Mouse (Mus musculus) lung, postnatal 25 days (tissue): ENCODE results near the gene C2cd4c.

Source experiments
- DNase-seq: peaks from one replicate; pipeline ENCODE4 v3.0.0; 2022; ENCODE audit warnings: low spot score

C2cd4c gene

DNA sequence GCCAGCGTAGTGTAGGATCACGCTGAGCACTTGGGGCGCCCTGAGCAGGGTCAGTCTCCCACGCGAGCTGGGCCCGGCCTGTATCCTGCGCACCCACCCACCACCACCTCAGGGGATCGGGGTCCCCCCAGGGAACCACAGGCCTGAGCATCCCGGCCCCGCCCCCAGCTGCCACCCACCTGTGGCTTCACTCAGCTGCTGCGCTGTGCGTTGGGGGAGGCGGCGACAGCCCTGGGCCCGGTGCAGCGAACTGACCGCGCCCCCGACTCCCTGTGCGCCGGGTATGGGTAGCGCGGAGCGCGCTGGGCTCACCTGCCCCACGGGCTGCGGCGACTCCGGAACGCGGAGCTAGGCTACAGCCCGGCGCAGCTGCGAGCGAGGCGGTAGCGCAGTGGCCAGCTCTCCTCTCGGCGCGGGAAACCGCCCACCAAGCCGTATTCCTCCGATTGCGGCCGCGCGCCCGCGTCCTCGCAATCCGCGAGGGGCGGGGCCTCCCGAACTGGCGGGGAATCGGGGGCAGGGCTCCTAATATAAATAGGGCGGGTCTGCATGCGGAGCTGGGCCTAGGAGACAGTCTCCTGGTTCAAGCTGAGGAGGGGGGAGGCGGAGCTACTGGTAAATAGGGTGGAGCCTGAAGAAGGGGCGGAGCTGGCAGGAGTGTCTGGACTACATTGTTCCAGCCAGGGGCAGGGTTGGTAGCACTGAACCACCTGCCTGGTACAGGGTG lies at the start of gene C2cd4c:
Gene C2cd4c (minus strand): TSS at position 448 of the 727 bp plus-strand sequence.
- peak; percentile 50 for DNase-seq

DNA sequence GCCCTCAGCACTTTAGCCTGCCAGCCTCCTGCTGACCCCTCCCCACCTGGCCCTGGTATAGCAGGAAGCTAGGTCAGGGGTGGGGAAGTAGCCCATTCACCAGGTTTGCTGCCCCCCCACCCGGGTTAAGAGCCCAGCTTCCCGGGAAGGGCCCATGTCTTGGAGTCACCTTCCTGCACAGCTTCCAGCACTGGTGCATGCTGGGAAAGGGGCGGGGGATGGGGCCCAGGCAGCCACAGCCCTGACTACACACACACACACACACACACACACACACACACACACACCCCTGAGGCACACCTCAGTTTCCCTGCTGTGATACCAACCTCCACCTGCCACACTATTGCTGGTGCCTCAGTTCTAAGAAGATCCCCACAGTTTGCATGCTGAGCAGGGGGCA lies 48.0 kb upstream of the C2cd4c start:
- DNase-seq: no peak

DNA sequence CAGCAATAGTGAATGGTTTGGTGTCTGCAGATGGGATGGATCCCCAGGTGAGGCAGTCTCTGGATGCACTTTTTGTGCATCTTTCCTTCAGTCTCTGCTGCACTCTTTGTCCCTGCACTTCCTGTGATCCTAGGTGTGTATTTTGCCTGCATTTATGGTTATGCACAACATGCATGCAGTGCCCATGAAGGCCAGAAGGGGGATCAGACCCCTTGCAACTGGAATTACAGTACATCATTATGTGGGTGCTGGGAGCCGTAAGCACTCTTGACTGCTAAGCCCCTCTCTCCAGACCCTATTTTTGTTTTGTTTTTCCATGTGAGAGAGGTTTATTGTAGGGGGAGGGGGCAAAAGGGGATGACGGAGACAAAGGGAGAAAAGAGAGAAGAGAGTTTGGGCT lies 46.5 kb upstream of the C2cd4c start:
- no peak for DNase-seq

DNA sequence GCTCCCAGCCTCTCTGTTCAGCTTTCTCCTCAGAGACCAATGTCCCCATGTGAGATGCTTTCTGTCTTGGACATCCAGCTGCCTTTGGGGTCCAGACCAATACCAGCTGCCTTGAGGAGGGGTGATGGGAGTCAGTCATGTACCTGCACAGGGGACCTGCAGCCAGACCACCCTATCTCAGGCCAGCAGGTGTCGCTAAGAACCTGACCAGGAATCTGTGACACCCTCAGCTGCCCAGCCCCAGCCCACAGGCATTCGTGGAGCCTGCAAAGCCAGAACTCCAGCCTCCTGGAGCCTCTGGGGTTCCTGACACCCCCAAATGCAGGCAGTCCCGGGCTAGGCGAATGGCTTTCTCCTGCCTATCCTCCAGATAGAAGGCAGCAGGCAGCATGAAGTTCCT lies 45.0 kb upstream of the C2cd4c start:
- no peak for DNase-seq

DNA sequence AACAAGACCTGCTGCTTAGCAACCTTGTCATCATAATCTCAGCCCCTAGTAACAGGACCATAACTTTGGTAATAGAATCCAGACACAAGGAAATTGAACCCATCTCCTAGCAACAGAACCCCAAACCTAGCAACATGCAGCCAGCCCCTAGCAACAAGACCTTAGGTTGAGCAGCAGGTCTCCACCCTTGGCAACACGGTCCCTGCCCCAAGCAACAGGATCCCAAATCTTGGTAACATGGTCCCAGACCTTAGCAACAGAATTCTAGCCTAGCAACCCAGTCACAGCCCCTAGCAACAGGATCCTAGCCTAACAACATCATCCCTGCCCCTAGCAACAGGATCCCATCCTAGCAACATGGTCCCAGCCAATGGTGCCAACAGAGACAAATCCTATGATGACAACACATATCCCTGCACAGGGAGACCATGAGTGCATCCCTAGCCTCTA lies 41.1 kb upstream of the C2cd4c start:
- DNase-seq: no peak

DNA sequence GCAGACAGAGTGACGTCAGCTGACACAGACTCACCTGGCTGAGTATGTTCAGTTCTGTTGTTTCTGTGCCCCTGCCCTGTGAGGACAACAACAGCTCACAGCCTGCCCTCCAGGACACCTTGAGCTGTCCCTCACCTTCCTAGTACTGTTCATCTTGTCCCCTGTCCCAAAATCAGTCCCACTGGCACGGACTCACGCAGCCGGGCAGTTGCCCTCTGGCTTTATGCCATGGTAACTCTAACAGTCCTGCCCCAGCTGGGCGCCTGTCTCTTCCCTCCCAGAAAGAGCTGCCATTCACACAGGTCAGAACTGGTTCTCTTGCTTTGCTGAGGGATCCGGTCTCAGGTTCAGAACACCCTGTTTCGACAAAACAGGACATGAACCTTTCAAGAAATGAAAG lies 39.0 kb upstream of the C2cd4c start:
- no peak for DNase-seq

DNA sequence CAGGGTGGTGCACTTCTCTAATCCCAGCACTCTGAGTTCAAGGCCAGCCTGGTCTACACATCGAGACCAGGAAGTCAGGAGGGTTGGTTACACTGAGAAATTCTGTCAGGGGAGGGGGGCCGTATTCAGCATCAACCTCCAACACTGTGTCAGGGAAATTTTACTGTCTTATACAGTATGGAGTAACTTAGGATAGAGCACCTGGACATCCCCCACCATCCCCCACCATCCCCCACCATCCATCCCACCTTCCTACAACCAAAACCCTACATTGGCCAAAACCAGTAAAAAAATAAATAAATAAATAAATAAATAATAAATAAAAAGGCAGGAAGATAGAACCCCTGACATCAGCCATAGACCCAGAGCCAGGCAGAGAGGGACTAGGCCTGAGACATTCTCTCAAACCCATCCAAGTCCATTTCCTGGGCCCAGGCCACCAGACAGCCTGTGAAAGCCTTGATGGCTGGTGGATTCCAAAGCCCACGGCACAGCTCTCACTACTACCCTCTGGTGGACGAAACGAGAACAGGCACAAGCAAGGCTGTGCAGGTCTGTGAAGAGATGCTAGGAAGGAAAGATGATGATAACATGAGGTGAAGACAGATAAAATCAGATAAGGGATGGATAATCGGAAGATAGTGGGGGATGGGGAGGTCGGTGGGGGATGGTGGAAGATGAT lies 35.4 kb upstream of the C2cd4c start:
- DNase-seq: peak; percentile 59

DNA sequence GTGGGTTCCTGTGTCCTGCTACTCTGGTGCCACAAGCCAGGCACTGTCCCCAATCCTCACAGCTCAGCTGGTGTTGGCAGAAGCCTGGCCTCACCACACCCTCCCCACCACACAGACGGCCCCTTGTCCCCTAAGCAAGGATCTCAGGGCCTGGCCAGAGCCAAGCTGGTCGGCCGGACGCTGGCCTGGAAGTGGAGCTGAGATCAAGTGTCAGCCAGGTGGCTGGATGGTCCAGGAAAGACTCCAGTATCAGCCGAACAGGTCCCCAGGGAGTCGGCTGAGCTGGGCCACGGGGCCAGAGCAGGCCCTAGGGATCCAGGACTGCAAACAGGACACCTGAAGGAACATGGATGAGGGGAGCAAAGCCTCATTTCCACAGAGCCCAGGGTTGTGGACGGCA lies 31.9 kb upstream of the C2cd4c start, which contains the start of gene Odf3l2:
Gene Odf3l2 (minus strand): TSS at position 28 of the 400 bp plus-strand sequence.
- no peak for DNase-seq

DNA sequence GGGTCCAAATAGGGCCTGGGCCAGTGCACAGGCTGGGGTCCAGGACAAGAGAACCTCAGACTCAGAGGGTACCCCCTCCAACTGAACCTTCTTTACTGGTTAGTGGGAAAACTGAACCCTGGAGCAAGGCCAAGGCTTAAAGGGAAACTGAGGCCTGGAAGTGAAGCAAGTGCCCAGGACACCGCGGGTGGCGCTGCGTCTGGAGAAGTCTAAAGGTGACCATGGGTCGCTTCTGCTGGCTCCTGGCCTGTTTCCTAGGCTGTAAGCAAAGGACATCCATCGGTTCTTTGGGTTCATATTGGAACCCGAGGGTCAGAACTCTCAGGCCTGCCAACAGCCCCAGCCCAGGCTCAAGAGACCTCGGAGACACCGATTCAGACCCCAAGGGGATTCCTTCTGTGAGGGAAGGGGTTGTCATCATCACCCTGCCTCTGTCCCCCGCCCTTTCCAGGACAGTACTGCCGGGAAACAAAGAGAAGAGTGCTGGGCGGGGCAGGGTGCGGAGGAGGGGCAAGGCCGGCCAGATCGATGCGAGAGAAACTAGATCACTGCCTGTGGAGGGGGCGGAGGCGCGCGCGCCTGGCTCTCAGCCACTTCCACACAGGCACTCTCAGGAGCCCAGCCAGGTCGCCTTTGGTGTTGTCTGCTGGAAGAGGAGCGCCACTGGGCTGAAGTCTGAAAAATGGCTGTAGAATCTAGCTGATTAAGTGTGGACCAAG lies 24.8 kb upstream of the C2cd4c start:
- DNase-seq: no peak

DNA sequence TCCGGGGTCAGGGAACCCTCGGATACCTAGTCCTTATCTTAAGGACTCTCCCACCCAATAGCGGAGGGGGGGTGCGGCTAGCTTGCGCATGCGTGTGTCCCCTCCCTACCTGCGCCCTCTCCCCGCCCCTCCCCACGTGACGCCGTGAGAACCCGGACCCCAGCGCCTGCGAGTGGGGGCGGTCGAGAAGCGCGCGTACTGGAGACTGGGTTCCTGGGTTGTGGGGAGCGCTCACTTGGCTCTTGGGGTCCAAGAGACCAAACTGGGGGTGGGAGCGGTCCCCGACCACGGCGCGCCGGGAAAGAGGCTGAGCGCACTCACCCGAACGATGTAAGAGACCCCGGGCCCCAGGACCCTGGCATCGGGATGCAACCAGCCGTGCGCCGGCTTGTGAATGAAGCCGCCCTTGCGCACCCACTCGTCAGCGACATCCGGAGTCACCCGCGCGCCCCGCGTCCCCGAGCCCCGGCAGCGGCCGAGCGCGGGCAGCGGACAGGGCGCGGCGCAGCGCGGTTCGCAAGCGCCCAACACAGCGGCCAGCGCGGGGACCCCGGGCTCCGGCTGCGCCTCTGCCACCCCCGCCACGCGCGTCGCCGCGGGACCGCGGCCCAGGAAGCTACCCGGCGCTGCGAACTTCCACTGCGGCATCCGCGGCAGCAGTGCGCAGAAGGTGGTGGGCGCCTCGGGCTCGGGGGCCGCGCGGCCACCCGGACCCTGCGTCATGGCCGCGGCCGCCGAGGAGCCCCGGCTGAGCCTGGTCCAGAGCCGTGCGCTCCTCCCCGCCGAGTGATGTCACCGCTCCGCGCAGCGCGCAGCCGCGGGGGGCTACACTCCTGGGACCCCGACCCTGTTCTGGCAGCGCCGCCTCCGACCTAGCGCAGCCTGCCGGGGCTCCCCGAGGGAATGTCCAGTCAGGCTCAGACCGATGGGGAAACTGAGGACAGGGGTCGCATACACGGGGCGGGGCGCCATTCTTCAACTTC lies 23.6 kb upstream of the C2cd4c start, which contains the start of gene Shc2:
Gene Shc2 (minus strand): TSS at position 791 of the 983 bp plus-strand sequence.
- DNase-seq: no peak

DNA sequence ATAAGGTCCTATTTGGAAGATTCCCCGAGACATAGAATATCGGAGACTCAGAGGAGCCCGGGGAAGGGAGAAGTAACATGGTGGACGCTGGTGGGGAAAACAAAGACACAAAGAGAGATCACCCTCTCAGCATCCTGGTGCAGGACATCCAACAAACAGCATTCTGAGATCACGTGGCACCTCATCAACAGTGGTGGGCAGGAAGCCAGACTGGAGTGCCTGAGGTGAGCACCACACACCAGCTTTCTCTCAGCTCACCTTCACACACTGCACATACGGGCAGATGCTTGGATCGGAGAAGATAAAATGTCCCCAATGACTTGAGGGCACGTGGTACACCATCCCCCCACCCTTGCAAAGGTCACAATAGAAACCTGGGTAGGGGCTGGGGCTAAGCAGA lies 22.5 kb upstream of the C2cd4c start:
- DNase-seq: no peak

DNA sequence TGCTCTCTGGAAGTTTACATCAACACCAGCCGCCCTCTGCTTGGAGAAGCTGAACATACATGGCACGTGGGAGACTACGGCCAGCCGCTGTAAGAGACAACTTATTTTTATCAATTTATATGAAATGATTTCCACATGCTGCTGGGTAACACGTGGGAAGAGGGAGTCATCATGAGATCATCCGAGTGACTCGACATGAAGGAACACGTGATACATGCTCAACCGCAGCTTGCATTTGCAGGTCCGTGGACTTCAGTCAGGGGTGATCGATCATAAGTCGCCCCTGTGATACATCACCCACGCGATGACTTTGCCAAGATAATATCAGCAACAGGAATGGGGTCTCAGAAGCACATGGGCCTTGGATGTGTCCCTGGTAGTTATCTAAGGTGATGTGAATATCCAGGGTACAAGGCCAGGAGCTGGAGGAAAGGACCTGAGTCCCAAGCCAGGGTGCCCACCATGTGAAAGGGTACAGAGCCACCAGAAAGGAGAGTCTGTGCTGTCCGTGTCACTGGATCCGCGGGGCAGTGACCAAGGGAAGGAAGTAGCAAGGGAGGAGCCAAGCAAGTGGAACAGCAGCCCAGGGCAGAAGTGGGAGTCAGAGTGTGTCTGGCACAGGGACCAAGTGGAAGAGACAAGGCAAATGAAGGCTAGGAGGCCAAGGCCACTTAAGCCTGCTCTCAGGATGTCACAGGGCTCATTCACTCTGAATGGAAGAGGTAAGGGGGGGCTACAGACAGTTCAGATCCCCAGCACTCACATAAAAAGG lies 19.4 kb upstream of the C2cd4c start:
- DNase-seq: no peak

DNA sequence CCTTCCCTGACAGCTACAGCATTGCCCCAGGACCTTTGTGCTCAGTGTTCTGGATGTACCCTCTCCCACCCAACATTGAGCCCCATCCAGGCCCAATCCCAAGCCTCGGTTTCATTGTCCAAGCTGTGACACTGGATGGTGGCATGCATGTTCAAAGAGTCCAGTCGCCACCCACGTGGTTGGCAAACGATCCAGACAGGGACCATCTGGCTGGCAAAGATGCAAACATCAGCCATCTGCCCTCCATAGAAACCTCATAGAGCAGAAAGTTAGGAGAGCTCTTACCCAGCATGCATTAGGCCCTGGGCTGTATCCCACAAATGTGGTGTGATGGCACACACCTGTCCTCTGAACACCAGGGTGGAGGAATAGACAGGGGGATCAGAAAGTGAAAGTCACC lies 17.6 kb upstream of the C2cd4c start:
- DNase-seq: no peak

DNA sequence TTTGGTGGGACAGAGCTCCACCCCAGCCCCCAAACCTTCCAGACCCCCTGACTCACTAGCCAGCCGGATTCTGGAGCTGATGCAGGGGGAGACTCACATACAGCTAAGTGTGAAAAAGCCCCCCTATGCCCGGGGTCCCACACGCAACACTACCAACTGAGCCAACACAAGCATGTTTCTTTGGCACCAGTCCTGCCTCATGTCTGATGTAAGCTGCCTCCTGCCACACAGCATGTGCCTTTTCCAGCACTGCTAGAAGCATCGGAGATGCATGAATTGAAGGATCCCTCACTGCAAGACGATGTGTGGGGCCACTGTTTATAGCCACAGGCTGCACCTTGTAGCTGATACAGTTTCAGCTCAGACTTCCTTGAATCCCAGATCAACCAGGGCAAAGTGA lies 14.6 kb upstream of the C2cd4c start:
- no peak for DNase-seq

DNA sequence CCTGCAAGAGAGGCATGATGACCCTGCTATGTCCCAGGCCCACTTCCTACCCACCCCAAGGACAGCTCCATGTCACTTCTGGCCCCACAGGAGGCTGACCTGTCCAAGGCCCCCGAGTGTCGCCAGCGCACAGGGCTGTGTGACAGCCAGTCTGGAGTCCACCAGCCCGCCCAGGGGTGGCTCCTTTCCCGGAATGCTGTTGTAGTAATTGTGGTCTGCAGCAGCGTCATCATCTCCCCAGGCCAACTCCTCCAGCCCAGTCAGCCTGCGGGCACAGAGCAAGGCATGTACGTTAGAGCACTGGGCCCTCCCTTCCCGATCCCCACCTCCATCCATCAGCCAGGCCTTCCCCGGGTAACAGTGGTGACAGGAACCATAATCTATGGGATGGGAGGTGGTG lies 12.3 kb upstream of the C2cd4c start:
- no peak for DNase-seq

DNA sequence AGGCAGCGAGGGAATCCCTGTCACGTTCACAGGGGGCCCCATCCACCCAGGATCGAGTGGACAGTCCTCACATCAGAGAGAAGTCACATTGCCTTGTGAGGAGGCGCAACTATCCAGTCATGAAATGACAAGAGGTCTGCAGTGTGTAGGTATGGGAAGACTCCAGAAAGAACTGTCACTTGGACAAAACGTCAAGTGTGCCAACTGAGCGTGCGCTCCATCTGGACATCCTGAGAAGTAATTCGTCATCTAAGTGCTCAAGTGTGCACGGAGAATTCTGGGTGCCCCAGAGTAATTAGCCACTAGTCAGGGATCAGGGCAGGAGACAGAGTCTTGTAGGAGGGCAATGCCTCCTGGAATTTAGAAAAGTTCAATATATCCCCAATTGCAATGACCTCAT lies 11.6 kb upstream of the C2cd4c start:
- no peak for DNase-seq

DNA sequence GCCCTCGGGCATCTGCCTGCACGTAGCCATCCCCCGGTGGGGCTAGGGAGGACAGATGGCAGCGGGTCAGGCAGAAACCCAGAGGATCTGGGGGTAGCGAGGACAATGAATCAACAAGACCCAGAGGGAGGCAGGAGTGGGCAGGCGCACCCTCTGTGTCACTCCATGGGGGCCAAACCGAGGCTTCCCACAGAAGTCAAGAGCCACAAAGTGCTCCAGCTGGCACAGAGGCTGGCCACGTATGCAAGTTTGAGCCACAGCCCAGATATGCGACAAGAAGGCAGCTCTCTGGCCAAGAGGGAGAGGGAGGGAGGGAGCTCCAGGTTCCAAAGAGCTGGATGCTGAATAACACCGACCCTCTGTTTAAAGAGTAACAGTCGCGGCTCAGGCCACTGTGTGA lies 10.1 kb upstream of the C2cd4c start:
- no peak for DNase-seq

DNA sequence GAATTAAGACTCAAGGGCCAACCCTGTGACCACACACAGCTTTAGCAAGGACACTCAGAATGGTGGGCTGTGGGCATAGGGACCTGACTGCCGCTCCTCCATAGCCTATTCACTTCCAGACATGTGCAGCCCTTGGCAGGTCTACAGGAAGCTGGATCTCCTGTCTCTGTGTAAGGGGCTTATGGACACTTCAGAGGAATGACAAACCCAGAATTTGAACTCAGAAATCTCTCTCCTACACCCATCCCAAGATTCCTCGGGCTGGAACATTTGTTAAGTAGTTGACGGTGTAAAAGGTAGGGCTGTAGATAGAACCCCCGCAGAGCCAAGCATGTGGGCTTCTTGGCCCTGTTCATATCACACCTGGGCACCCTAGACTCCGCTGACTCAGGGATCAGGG lies 2.6 kb upstream of the C2cd4c start:
- DNase-seq: no peak

DNA sequence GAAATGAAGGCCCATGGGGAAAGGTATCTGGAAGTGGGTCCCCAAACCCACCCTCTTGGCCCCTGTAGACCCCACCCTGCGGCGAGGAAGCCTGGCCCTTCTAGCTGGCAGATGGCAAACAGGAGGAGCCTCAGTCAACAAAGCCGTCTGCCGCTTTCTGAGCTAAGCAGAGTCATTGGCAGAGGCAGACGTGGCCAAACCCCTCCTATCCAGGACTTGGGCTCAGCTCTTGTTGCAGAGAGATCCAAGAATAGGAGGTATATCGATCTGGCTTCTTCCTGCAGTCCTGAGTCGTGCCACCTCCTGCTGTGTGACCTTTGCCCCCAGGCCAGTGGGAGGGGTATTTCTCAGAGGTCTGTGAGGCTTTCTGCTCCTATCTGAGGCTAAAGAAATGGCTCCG lies 2.0 kb upstream of the C2cd4c start:
- no peak for DNase-seq

DNA sequence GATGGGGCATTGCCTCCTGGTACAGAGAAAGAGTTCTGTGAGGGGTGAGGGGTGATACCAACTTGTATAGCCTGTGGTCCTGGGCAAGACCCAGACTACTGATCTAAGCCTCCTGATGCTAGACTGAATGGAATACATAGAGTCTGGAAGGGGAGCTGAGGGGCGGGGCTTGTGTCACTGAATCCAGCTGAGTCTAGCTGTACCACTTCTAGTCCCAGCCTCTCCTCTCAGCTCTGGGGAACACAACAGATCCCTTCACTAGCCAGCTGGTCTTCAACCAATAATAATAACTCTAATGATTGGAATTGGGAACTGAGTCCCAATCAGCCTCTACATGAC lies 449 bp upstream of the C2cd4c start:
- DNase-seq: no peak
